Mouse (Mus musculus): ENCODE measurements around the gene Mindy2.

DNA sequence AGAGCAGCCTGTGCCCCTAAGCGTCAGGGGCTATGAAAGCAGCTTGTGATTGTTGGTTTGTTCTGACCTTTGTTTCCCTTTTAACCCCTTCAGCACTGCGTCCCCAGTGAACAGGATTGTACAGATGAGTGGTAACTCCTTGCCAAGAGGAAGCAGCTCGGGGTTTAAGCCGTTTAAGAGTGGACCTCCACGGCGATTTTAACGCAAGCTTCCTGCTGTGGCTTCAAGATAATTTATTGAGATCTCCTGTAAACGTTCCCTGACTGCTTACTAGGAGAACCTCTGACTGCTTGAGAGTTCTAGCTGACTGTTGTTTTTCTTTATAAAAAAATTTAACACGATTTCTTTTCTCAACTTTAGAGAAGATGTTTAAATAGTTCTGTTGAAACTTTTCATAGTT lies 65.5 kb downstream of the Mindy2 start:
- TF ChIP-seq CTCF (IDR thresholded peaks at IDR 0.05; ENCODE audit: low read depth) (no peak), EP300 (optimal IDR thresholded peaks at IDR 0.05) (no peak)
